Mouse (Mus musculus) ZHBTc4 (cell line): Measurements from ENCODE around the gene Cadps2.

Source experiments
- DNase-seq: peaks from one replicate; pipeline ENCODE4 v3.0.0-alpha.2; 2011; ENCODE audit warnings: low read depth, low spot score

Gene Cadps2

GRCm38 (mm10) chr6:23361842-23362451 is 477.3 kb downstream of the Cadps2 start:
- no peak for DNase-seq

GRCm38 (mm10) chr6:23360596-23360995 is 478.6 kb downstream of the Cadps2 start:
- no peak for DNase-seq

- DNase-seq, result peak; percentile 72
These were observed 483.1 kb downstream of the Cadps2 start for GRCm38 (mm10) chr6:23356141-23356540.

GRCm38 (mm10) chr6:23353480-23353879 is 485.7 kb downstream of the Cadps2 start:
- DNase-seq, result peak; percentile 54

- DNase-seq, result no peak
These were observed 501.7 kb downstream of the Cadps2 start for GRCm38 (mm10) chr6:23337411-23338063.

- DNase-seq, result no peak
These were observed 524.3 kb downstream of the Cadps2 start for GRCm38 (mm10) chr6:23314945-23315344.

GRCm38 (mm10) chr6:23314291-23314690 is 524.9 kb downstream of the Cadps2 start:
- no peak for DNase-seq

GRCm38 (mm10) chr6:23306046-23306445 is 533.2 kb downstream of the Cadps2 start:
- no peak for DNase-seq

- DNase-seq, result no peak
These were observed 540.6 kb downstream of the Cadps2 start for GRCm38 (mm10) chr6:23298596-23298995.

- no peak for DNase-seq
These were observed 544.5 kb downstream of the Cadps2 start for GRCm38 (mm10) chr6:23294685-23295084.

GRCm38 (mm10) chr6:23288752-23289151 is 550.5 kb downstream of the Cadps2 start:
- no peak for DNase-seq

GRCm38 (mm10) chr6:23281514-23281820 is 557.8 kb downstream of the Cadps2 start:
- DNase-seq, result no peak

GRCm38 (mm10) chr6:23280811-23281513 is 558.3 kb downstream of the Cadps2 start:
- DNase-seq, result no peak

GRCm38 (mm10) chr6:23273483-23273882 is 565.7 kb downstream of the Cadps2 start:
- DNase-seq, result no peak

- DNase-seq, result peak; percentile 17
These were observed 566.2 kb downstream of the Cadps2 start for GRCm38 (mm10) chr6:23272979-23273378.

- DNase-seq, result no peak
These were observed 566.7 kb downstream of the Cadps2 start for GRCm38 (mm10) chr6:23272542-23272941.

- no peak for DNase-seq
These were observed 578.5 kb downstream of the Cadps2 start for GRCm38 (mm10) chr6:23260738-23261050.

- DNase-seq, result peak; percentile 38
These were observed 579.0 kb downstream of the Cadps2 start for GRCm38 (mm10) chr6:23260016-23260737.

GRCm38 (mm10) chr6:23257981-23258380 is 581.2 kb downstream of the Cadps2 start:
- no peak for DNase-seq

- no peak for DNase-seq
These were observed 584.1 kb downstream of the Cadps2 start for GRCm38 (mm10) chr6:23255161-23255560.

- DNase-seq, result no peak
These were observed 584.6 kb downstream of the Cadps2 start for GRCm38 (mm10) chr6:23254644-23255043.
